Mouse (Mus musculus) MEL (cell line): ENCODE results near the gene Gm20388. TPM values are rescaled to one million over a fixed set of nuclear protein-coding genes. Genes with fewer than 3 reads are reported as not detected.

ENCODE experiments used
- DNase-seq: peaks from one replicate; pipeline ENCODE4 v3.0.0; 2011; ENCODE audit warnings: low read depth, low spot score
- H3K27ac ChIP-seq: 2 replicates; pipeline ENCODE4 v1.5.1; 2012; ENCODE audit warnings: low read depth, mild to moderate bottlenecking, control low read depth, low read length, moderate library complexity; ENCODE audit not compliant: control insufficient read depth
- H3K27me3 ChIP-seq, 2 experiments: fragments of 150-350 bp in 1 of 2; sonication (generic) in 1 of 2; 2 replicates each; pipeline ENCODE4 v1.6.1; 2012; ENCODE audit warnings: low read length in 2 of 2, mild to moderate bottlenecking in 2 of 2, improper control_type of control experiment in 1 of 2, moderate library complexity in 1 of 2; ENCODE audit not compliant: insufficient read depth in 2 of 2, control insufficient read depth in 1 of 2
- H3K36me3 ChIP-seq, 2 experiments: 2 replicates each; pipeline ENCODE4 v1.6.1; 2012 to 2014; ENCODE audit warnings: low read length in 2 of 2, improper control_type of control experiment in 1 of 2, inconsistent platforms in 1 of 2, mild to moderate bottlenecking in 1 of 2; ENCODE audit not compliant: insufficient read depth in 2 of 2, control insufficient read depth in 1 of 2
- H3K4me1 ChIP-seq, 2 experiments: fragments of 150-350 bp in 1 of 2; sonication (generic) in 1 of 2; 2 replicates each; pipeline ENCODE4 v1.6.1; 2012; ENCODE audit warnings: low read length in 2 of 2, improper control_type of control experiment in 1 of 2, mild to moderate bottlenecking in 1 of 2; ENCODE audit not compliant: insufficient read depth in 2 of 2, control insufficient read depth in 1 of 2
- H3K4me3 ChIP-seq, 2 experiments: fragments of 150-350 bp in 1 of 2; sonication (generic) in 1 of 2; 2 replicates each; pipeline ENCODE4 v1.5.1; 2012; ENCODE audit warnings: low read depth in 2 of 2, low read length in 2 of 2, mild to moderate bottlenecking in 2 of 2, moderate library complexity in 2 of 2, control low read depth in 1 of 2, improper control_type of control experiment in 1 of 2; ENCODE audit not compliant: control insufficient read depth in 1 of 2, insufficient read depth in 1 of 2
- H3K79me2 ChIP-seq: 2 replicates; pipeline ENCODE4 v1.6.1; 2012; ENCODE audit warnings: mild to moderate bottlenecking, low read length, moderate library complexity; ENCODE audit not compliant: control insufficient read depth, poor library complexity, insufficient read depth
- H3K9ac ChIP-seq: 2 replicates; pipeline ENCODE4 v1.6.1; 2012; ENCODE audit warnings: low read depth, mild to moderate bottlenecking, control low read depth, low read length, moderate library complexity; ENCODE audit not compliant: control insufficient read depth, poor library complexity, severe bottlenecking
- H3K9me3 ChIP-seq: fragments of 150-350 bp; sonication (generic); replicated peaks from 2 replicates; pipeline ENCODE4 v1.6.1; 2012; ENCODE audit warnings: mild to moderate bottlenecking, low read length, improper control_type of control experiment, moderate library complexity; ENCODE audit not compliant: insufficient read depth
- CHD1 ChIP-seq: IDR thresholded peaks from 2 replicates; pipeline ENCODE4 v1.6.1; 2012; ENCODE audit warnings: low read depth, mild to moderate bottlenecking, inconsistent platforms, low read length, improper control_type of control experiment
- ELF1 ChIP-seq: IDR thresholded peaks from 2 replicates; pipeline ENCODE4 v1.6.1; 2014; ENCODE audit warnings: low read depth, mild to moderate bottlenecking, inconsistent platforms, low read length, improper control_type of control experiment, moderate library complexity
- EP300 ChIP-seq, 2 experiments: IDR thresholded peaks; 2 replicates each; pipeline ENCODE4 v1.6.1; 2011; ENCODE audit warnings: improper control_type of control experiment in 2 of 2, low read length in 2 of 2, low read depth in 1 of 2, mild to moderate bottlenecking in 1 of 2
- ETS1 ChIP-seq: IDR thresholded peaks from 2 replicates; pipeline ENCODE4 v1.6.1; 2012; ENCODE audit warnings: low read depth, mild to moderate bottlenecking, inconsistent platforms, low read length, improper control_type of control experiment, moderate library complexity
- GABPA ChIP-seq: IDR thresholded peaks from 2 replicates; pipeline ENCODE4 v1.6.1; 2012; ENCODE audit warnings: low read depth, mild to moderate bottlenecking, inconsistent platforms, low read length, improper control_type of control experiment, moderate library complexity
- HCFC1 ChIP-seq: IDR thresholded peaks from 2 replicates; pipeline ENCODE4 v1.6.1; 2012; ENCODE audit warnings: low read depth, mild to moderate bottlenecking, inconsistent platforms, low read length, improper control_type of control experiment, moderate library complexity
- KAT2A ChIP-seq: conservative IDR thresholded peaks from 2 replicates; pipeline ENCODE4 v1.6.1; 2012; ENCODE audit warnings: low read depth, low read length, improper control_type of control experiment, inconsistent platforms
- MAX ChIP-seq: IDR thresholded peaks from 2 replicates; pipeline ENCODE4 v1.6.1; 2011; ENCODE audit warnings: low read length, improper control_type of control experiment
- MAZ ChIP-seq: IDR thresholded peaks from 2 replicates; pipeline ENCODE4 v1.6.1; 2012; ENCODE audit warnings: low read depth, mild to moderate bottlenecking, inconsistent platforms, low read length, improper control_type of control experiment
- MEF2A ChIP-seq: IDR thresholded peaks from 2 replicates; pipeline ENCODE4 v1.6.1; 2014; ENCODE audit warnings: low read depth, mild to moderate bottlenecking, inconsistent platforms, low read length, improper control_type of control experiment; ENCODE audit not compliant: poor library complexity, insufficient replicate concordance, severe bottlenecking; ENCODE audit errors: extremely low read depth
- MXI1 ChIP-seq: IDR thresholded peaks from 2 replicates; pipeline ENCODE4 v1.6.1; 2011; ENCODE audit warnings: mild to moderate bottlenecking, low read depth, low read length, improper control_type of control experiment
- MYB ChIP-seq: IDR thresholded peaks from 2 replicates; pipeline ENCODE4 v1.6.1; 2011; ENCODE audit warnings: mild to moderate bottlenecking, low read depth, low read length, improper control_type of control experiment
- MYC ChIP-seq: IDR thresholded peaks from 2 replicates; pipeline ENCODE4 v1.6.1; 2011; ENCODE audit warnings: low read depth, mild to moderate bottlenecking, low read length, improper control_type of control experiment, moderate library complexity
- POLR2A ChIP-seq, 2 experiments: IDR thresholded peaks; 2 replicates each; pipeline ENCODE4 v1.6.1; 2011 to 2012; ENCODE audit warnings: low read length in 2 of 2, mild to moderate bottlenecking in 2 of 2, control low read depth in 1 of 2, improper control_type of control experiment in 1 of 2, low read depth in 1 of 2, moderate library complexity in 1 of 2; ENCODE audit not compliant: control insufficient read depth in 1 of 2, insufficient read depth in 1 of 2, poor library complexity in 1 of 2
- POLR2AphosphoS2 ChIP-seq: IDR thresholded peaks from 2 replicates; pipeline ENCODE4 v1.6.1; 2011; ENCODE audit warnings: low read length, improper control_type of control experiment
- POLR2AphosphoS5 ChIP-seq: IDR thresholded peaks from 2 replicates; pipeline ENCODE4 v1.6.1; 2012; ENCODE audit warnings: low read depth, borderline replicate concordance, mild to moderate bottlenecking, inconsistent platforms, low read length, moderate library complexity, mixed read lengths
- SIN3A ChIP-seq: IDR thresholded peaks from 2 replicates; pipeline ENCODE4 v1.6.1; 2012; ENCODE audit warnings: low read length, improper control_type of control experiment, inconsistent platforms
- TAL1 ChIP-seq: IDR thresholded peaks from 2 replicates; pipeline ENCODE4 v1.6.1; 2012; ENCODE audit warnings: mild to moderate bottlenecking, inconsistent platforms, low read length, moderate library complexity, mixed read lengths
- TBP ChIP-seq: IDR thresholded peaks from 2 replicates; pipeline ENCODE4 v1.8.0; 2011; ENCODE audit warnings: low read depth, low read length, improper control_type of control experiment
- TCF12 ChIP-seq: IDR thresholded peaks from 2 replicates; pipeline ENCODE4 v1.6.1; 2014; ENCODE audit warnings: low read depth, mild to moderate bottlenecking, inconsistent platforms, low read length, improper control_type of control experiment, moderate library complexity
- USF1 ChIP-seq: IDR thresholded peaks from 2 replicates; pipeline ENCODE4 v1.6.1; 2014; ENCODE audit warnings: low read depth, mild to moderate bottlenecking, inconsistent platforms, low read length, improper control_type of control experiment, moderate library complexity
- USF2 ChIP-seq, 2 experiments: IDR thresholded peaks; 2 replicates each; pipeline ENCODE4 v1.6.1; 2011 to 2012; ENCODE audit warnings: improper control_type of control experiment in 2 of 2, low read length in 2 of 2, borderline replicate concordance in 1 of 2, inconsistent platforms in 1 of 2, low read depth in 1 of 2, mild to moderate bottlenecking in 1 of 2; ENCODE audit not compliant: insufficient read depth in 1 of 2
- ZMIZ1 ChIP-seq: IDR thresholded peaks from 2 replicates; pipeline ENCODE4 v1.6.1; 2012; ENCODE audit warnings: low read depth, mild to moderate bottlenecking, inconsistent platforms, low read length, improper control_type of control experiment, moderate library complexity
- polyA plus RNA-seq, 2 experiments: library from polyadenylated mRNA; stranded (reverse) in 1 of 2; unstranded in 1 of 2; fragments of >175 nt in 1 of 2; fragments of >200 nt in 1 of 2; gene quantifications; 2 replicates each; pipeline versions ENCODE4 v1.2.1 to v1.2.4; 2012; ENCODE audit warnings: low replicate concordance in 2 of 2, low read depth in 1 of 2; ENCODE audit not compliant: insufficient read length in 2 of 2, insufficient read depth in 1 of 2, missing spikeins in 1 of 2
- total RNA-seq: library from RNA; depleted of rRNA; stranded (reverse); fragments of 300-350 nt; gene quantifications from 2 replicates; pipeline ENCODE4 v1.2.3, GENCODE M21; 2012

Gm20388 gene
- total and polyA plus RNA-seq, 3 experiments = 11.1 to 17.8 TPM; not detected in 1

GRCm38 (mm10) chr8:122546811-122547453 is 2636.3 kb downstream of the Gm20388 start:
- Histone ChIP-seq H3K9ac (peak overlapping the region; percentile 58), H3K9me3 (no peaks in the 10 kb centered on the region), H3K79me2 (peaks cover 83% of the 10 kb centered on the region), H3K27me3 (no peaks in the 10 kb centered on the region), H3K36me3 (peaks cover 3 to 27% of the 10 kb centered on the region in 2 experiments; a peak in 2 of 4 replicates), H3K27ac (peak overlapping the region; percentile 63), H3K4me3 (peak overlapping the region in 1 of 2 experiments; percentile 6; a peak in 1 of 4 replicates), H3K4me1 (peaks cover 0 to 27% of the 10 kb centered on the region in 2 experiments; a peak in 3 of 4 replicates)
- DNase-seq = no peak
- TF ChIP-seq MEF2A (no peak), POLR2AphosphoS5 (no peak), EP300 (IDR thresholded peaks at IDR 0.05; ENCODE audit: low read depth in 1 of 2, low read length in 2 of 2) (no peak), ETS1 (no peak), USF2 (IDR thresholded peaks at IDR 0.05; ENCODE audit: borderline replicate concordance in 1 of 2, insufficient read depth in 1 of 2, low read depth in 1 of 2, low read length in 2 of 2) (no peak), CHD1 (no peak), TBP (no peak), MYB (no peak), ZMIZ1 (no peak)

GRCm38 (mm10) chr8:122547815-122548214 is 2637.2 kb downstream of the Gm20388 start:
- TF ChIP-seq TCF12 (0 out of 2 replicates have a peak, but pooled peaks have one; percentile 8), GABPA (no peak), MYC (peak; percentile 24; the same call in 1 of the 2 replicates), MAZ (peak; percentile 32; the same call in 1 of the 2 replicates), HCFC1 (peak; percentile 74), POLR2A (IDR thresholded peaks at IDR 0.05; ENCODE audit: control insufficient read depth in 1 of 2, insufficient read depth in 1 of 2, low read depth in 1 of 2, low read length in 2 of 2, poor library complexity in 1 of 2) (peak in 1 of 2 experiments; percentile 39; a peak in 1 of 4 replicates), MXI1 (peak; percentile 72), KAT2A (no peak; the same call in 1 of the 2 replicates), EP300 (IDR thresholded peaks at IDR 0.05; ENCODE audit: low read depth in 1 of 2, low read length in 2 of 2) (peak in 1 of 2 experiments; percentile 39; a peak in 2 of 4 replicates), MAX (no peak), ETS1 (peak; percentile 14; the same call in 1 of the 2 replicates), ELF1 (peak; percentile 69), POLR2AphosphoS2 (no peak), TBP (no peak), SIN3A (peak; percentile 74), MYB (no peak), USF1 (no peak), TAL1 (no peak)
- Histone ChIP-seq H3K9me3 (no peaks in the 10 kb centered on the region), H3K9ac (peak overlapping the region; percentile 58)

More at GRCm38 (mm10) chr8:122547815-122548214, 2637.2 kb downstream of the Gm20388 start:
- Histone ChIP-seq H3K27me3 (no peaks in the 10 kb centered on the region), H3K4me1 (peaks cover 0 to 27% of the 10 kb centered on the region in 2 experiments; a peak in 3 of 4 replicates), H3K36me3 (peaks cover 3 to 27% of the 10 kb centered on the region in 2 experiments; a peak in 2 of 4 replicates), H3K79me2 (peaks cover 78% of the 10 kb centered on the region), H3K27ac (peak overlapping the region; percentile 63), H3K4me3 (peak overlapping the region in 1 of 2 experiments; percentile 8; a peak in 3 of 4 replicates)
- DNase-seq = peak; percentile 91
